Mouse (Mus musculus) NIH3T3 (cell line): Measurements from ENCODE around the gene Ndst2.
A peak's percentile ranks its signal among the peaks of the same experiment; 100 is the strongest.

Source experiments
- DNase-seq: peaks from one replicate; pipeline ENCODE4 v3.0.0-alpha.2; 2012; ENCODE audit warnings: low read depth

The Ndst2 gene

GRCm38 (mm10) chr14:20698515-20698914 is 35.8 kb downstream of the Ndst2 start:
- no peak for DNase-seq

GRCm38 (mm10) chr14:20696986-20697385 is 37.4 kb downstream of the Ndst2 start:
- peak; percentile 77 for DNase-seq

GRCm38 (mm10) chr14:20695761-20696520 is 38.4 kb downstream of the Ndst2 start:
- no peak for DNase-seq

- peak; percentile 84 for DNase-seq
Measured at GRCm38 (mm10) chr14:20694884-20695760, 39.2 kb downstream of the Ndst2 start, which contains the start of gene Fut11. TSS of gene Fut11 (plus strand) at chr14:20694968.

GRCm38 (mm10) chr14:20694185-20694883 is 40.0 kb downstream of the Ndst2 start:
- DNase-seq: no peak

GRCm38 (mm10) chr14:20693589-20694101 is 40.7 kb downstream of the Ndst2 start:
- DNase-seq: no peak

GRCm38 (mm10) chr14:20691772-20692171 is 42.6 kb downstream of the Ndst2 start:
- DNase-seq: no peak

- no peak for DNase-seq
Measured at GRCm38 (mm10) chr14:20689009-20689408, 45.4 kb downstream of the Ndst2 start.

GRCm38 (mm10) chr14:20686576-20686975 is 47.8 kb downstream of the Ndst2 start:
- no peak for DNase-seq

GRCm38 (mm10) chr14:20682498-20682897 is 51.9 kb downstream of the Ndst2 start:
- no peak for DNase-seq

GRCm38 (mm10) chr14:20681742-20682141 is 52.6 kb downstream of the Ndst2 start:
- no peak for DNase-seq

GRCm38 (mm10) chr14:20677906-20678305 is 56.5 kb downstream of the Ndst2 start:
- DNase-seq: no peak

- peak; percentile 99 for DNase-seq
Measured at GRCm38 (mm10) chr14:20674064-20674833, 60.1 kb downstream of the Ndst2 start, which contains the start of gene Sec24c. TSS of gene Sec24c (plus strand) at chr14:20674308.

- no peak for DNase-seq
Measured at GRCm38 (mm10) chr14:20673735-20674063, 60.7 kb downstream of the Ndst2 start.
